ENCODE assay signal across 20 mouse cellular contexts in the genomic region with DNA sequence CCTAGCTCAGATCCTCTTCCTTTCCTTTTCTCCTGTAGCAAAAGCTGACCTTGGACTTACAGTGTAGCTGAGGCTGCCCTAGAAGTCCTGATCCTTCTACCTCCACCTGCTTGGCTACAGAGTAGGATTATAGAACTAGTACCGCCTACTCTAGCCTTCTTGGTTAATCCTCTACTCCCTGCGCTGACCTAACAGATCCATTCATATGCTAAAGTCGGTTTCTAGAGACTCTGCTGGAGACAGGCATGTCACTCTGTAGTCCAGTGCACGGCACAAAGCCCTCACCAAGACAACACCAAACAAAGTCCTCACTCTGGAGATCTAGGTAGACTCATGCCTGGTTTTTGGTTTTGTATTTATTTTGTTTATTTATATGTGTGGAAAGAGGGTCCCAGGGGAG. TPM values are rescaled to one million over a fixed set of nuclear protein-coding genes. Genes with fewer than 3 reads are reported as not detected.
A peak's percentile ranks its signal among the peaks of the same experiment; 100 is the strongest.
DNase-seq lines count a peak whose midpoint lies in the region; ATAC-seq lines count a peak whose summit lies in the region.
"Had no signal": no experiment of that assay in that cellular context is flagged by ENCODE, and none has a peak within 500 bp of the region (broad histone marks: within the 10 kb centered on the region; RNA-seq: fewer than 3 reads in every experiment).

No protein-coding gene starts in this region.

- 7% methylated on average over 4 of the region's 4 CpGs for WGBS in forebrain, embryonic 12.5 days
- WGBS in forebrain, embryonic 15.5 days = 5% methylated on average over 4 of the region's 4 CpGs
- 5% methylated on average over 4 of the region's 4 CpGs for WGBS in midbrain, embryonic 10.5 days
- 4% methylated on average over 4 of the region's 4 CpGs for WGBS in midbrain, embryonic 16.5 days
- WGBS in liver, embryonic 15.5 days (ENCODE audit: insufficient replicate concordance) = 48% methylated on average over 4 of the region's 4 CpGs

- no peak overlapping the region for H3K9ac ChIP-seq in forebrain, embryonic 12.5 days
- no peak overlapping the region for H3K9ac ChIP-seq in forebrain, embryonic 15.5 days (replicated peaks)
- no peak overlapping the region for H3K9ac ChIP-seq in midbrain, embryonic 16.5 days (ENCODE audit: low read depth, low read length)
- H3K9ac ChIP-seq in liver, embryonic 15.5 days = no peak overlapping the region
- H3K9ac ChIP-seq: heart, embryonic 12.5 days; hindbrain, embryonic 15.5 days; intestine, embryonic 15.5 days had no signal

- H3K27me3 ChIP-seq in forebrain, embryonic 12.5 days = peaks cover 12% of the 10 kb centered on the region
- H3K27me3 ChIP-seq in forebrain, embryonic 15.5 days = no peaks in the 10 kb centered on the region
- peaks cover 11% of the 10 kb centered on the region for H3K27me3 ChIP-seq in midbrain, embryonic 10.5 days (ENCODE audit: low read depth, poor library complexity, severe bottlenecking)
- H3K27me3 ChIP-seq in midbrain, embryonic 16.5 days (ENCODE audit: control insufficient read depth, insufficient read depth, low read depth, low read length) = no peaks in the 10 kb centered on the region
- H3K27me3 ChIP-seq in liver, embryonic 15.5 days = peaks cover 18% of the 10 kb centered on the region; the same call in 1 of the 2 replicates
- H3K27me3 ChIP-seq: hindbrain, embryonic 15.5 days; intestine, embryonic 15.5 days had no signal

- H3K4me3 ChIP-seq in forebrain, embryonic 12.5 days (replicated peaks) = no peak overlapping the region
- H3K4me3 ChIP-seq in forebrain, embryonic 15.5 days = no peak overlapping the region
- H3K4me3 ChIP-seq in midbrain, embryonic 10.5 days = no peak overlapping the region
- H3K4me3 ChIP-seq in midbrain, embryonic 16.5 days (ENCODE audit: low read depth, low read length) = no peak overlapping the region
- no peak overlapping the region for H3K4me3 ChIP-seq in liver, embryonic 15.5 days (replicated peaks)
- H3K4me3 ChIP-seq: heart, embryonic 12.5 days; hindbrain, embryonic 15.5 days; intestine, embryonic 15.5 days; left cerebral cortex, adult 2 months had no signal

- no peak for DNase-seq in midbrain, embryonic 10.5 days (ENCODE audit: low spot score)
- DNase-seq in R1 (ENCODE audit: low read depth, low spot score) = peak; percentile 97
- DNase-seq in adrenal gland, postnatal 10 days = no peak
- DNase-seq in urinary bladder, adult 18-20 months (ENCODE audit: low spot score in 2 of 2) = no peak

- H3K4me2 ChIP-seq in forebrain, embryonic 12.5 days = no peak overlapping the region
- no peak overlapping the region for H3K4me2 ChIP-seq in forebrain, embryonic 15.5 days (replicated peaks)
- H3K4me2 ChIP-seq in midbrain, embryonic 16.5 days (ENCODE audit: low read length) = no peak overlapping the region
- no peak overlapping the region for H3K4me2 ChIP-seq in liver, embryonic 15.5 days
- H3K4me2 ChIP-seq: heart, embryonic 12.5 days; hindbrain, embryonic 15.5 days; intestine, embryonic 15.5 days had no signal

- H3K9me3 ChIP-seq in forebrain, embryonic 12.5 days = no peaks in the 10 kb centered on the region
- no peaks in the 10 kb centered on the region for H3K9me3 ChIP-seq in forebrain, embryonic 15.5 days
- H3K9me3 ChIP-seq in midbrain, embryonic 10.5 days (replicated peaks) = no peaks in the 10 kb centered on the region
- H3K9me3 ChIP-seq in midbrain, embryonic 16.5 days (replicated peaks; ENCODE audit: control insufficient read depth, low read length, poor library complexity, severe bottlenecking) = no peaks in the 10 kb centered on the region
- no peaks in the 10 kb centered on the region for H3K9me3 ChIP-seq in liver, embryonic 15.5 days (replicated peaks)
- H3K9me3 ChIP-seq: heart, embryonic 12.5 days; hindbrain, embryonic 15.5 days; intestine, embryonic 15.5 days had no signal

- no peak overlapping the region for H3K27ac ChIP-seq in forebrain, embryonic 12.5 days
- no peak overlapping the region for H3K27ac ChIP-seq in forebrain, embryonic 15.5 days (replicated peaks)
- peak overlapping the region; percentile 33 for H3K27ac ChIP-seq in midbrain, embryonic 10.5 days (replicated peaks)
- H3K27ac ChIP-seq in midbrain, embryonic 16.5 days (ENCODE audit: low read length) = no peak overlapping the region
- peak overlapping the region; percentile 42; the same call in 1 of the 2 replicates for H3K27ac ChIP-seq in liver, embryonic 15.5 days (replicated peaks)
- H3K27ac ChIP-seq: hindbrain, embryonic 15.5 days; intestine, embryonic 15.5 days; left cerebral cortex, adult 2 months; stomach, postnatal 0 days had no signal

- 0 out of 2 replicates have a peak, but pooled peaks have one; percentile 1 for ATAC-seq in forebrain, embryonic 12.5 days (ENCODE audit: low FRiP score)
- ATAC-seq in forebrain, embryonic 15.5 days (replicated peaks) = no peak
- no peak for ATAC-seq in midbrain, embryonic 16.5 days
- ATAC-seq in liver, embryonic 15.5 days (ENCODE audit: insufficient read depth) = no peak
- ATAC-seq: intestine, embryonic 15.5 days had no signal

- H3K4me1 ChIP-seq in forebrain, embryonic 12.5 days = peaks cover 48% of the 10 kb centered on the region
- peaks cover 21% of the 10 kb centered on the region for H3K4me1 ChIP-seq in forebrain, embryonic 15.5 days
- peaks cover 44% of the 10 kb centered on the region for H3K4me1 ChIP-seq in midbrain, embryonic 10.5 days
- peaks cover 11% of the 10 kb centered on the region for H3K4me1 ChIP-seq in midbrain, embryonic 16.5 days (ENCODE audit: control insufficient read depth, insufficient read depth, low read length)
- H3K4me1 ChIP-seq in liver, embryonic 15.5 days (replicated peaks) = peaks cover 26% of the 10 kb centered on the region

- H3K36me3 ChIP-seq in forebrain, embryonic 12.5 days (replicated peaks) = no peaks in the 10 kb centered on the region
- no peaks in the 10 kb centered on the region for H3K36me3 ChIP-seq in forebrain, embryonic 15.5 days
- H3K36me3 ChIP-seq in midbrain, embryonic 10.5 days = no peaks in the 10 kb centered on the region
- H3K36me3 ChIP-seq in midbrain, embryonic 16.5 days (ENCODE audit: control insufficient read depth, insufficient read depth, low read length) = no peaks in the 10 kb centered on the region
- no peaks in the 10 kb centered on the region for H3K36me3 ChIP-seq in liver, embryonic 15.5 days (replicated peaks)
- H3K36me3 ChIP-seq: heart, embryonic 12.5 days; hindbrain, embryonic 15.5 days; intestine, embryonic 15.5 days had no signal

RNA-seq across cellular contexts. Expression of gene Gdf5, which starts 1.3 kb away (rescaled TPM):
- polyA plus RNA-seq in forebrain, embryonic 12.5 days (2016; fragmentation: Nextera tagmentation; extraction: Ambion mirVana) = 2.1 and 2.9 TPM in 2 replicates
- 2.4 and 4.3 TPM in 2 replicates for polyA plus RNA-seq in forebrain, embryonic 15.5 days (2015; fragmentation: Nextera tagmentation; extraction: Ambion mirVana)
- 0.07 TPM in 2 replicates for polyA plus RNA-seq in midbrain, embryonic 10.5 days (2016; fragmentation: Nextera tagmentation; extraction: Ambion mirVana)
- 0.95 and 1.8 TPM in 2 replicates for polyA plus RNA-seq in midbrain, embryonic 16.5 days (2015; fragmentation: Nextera tagmentation; extraction: Ambion mirVana)
- not detected in 2 replicates for polyA plus RNA-seq in liver, embryonic 15.5 days (2015; fragmentation: Nextera tagmentation; extraction: Ambion mirVana)
- total RNA-seq in adrenal gland, postnatal 10 days (2021) = 1 to 10 TPM; 1.6 to 3.5 TPM
- total RNA-seq: heart, postnatal 14 days had no signal

RNA-seq across cellular contexts. Expression of gene Gm15557, which starts 6.0 kb away (rescaled TPM):
- polyA plus RNA-seq in forebrain, embryonic 12.5 days (2016; fragmentation: Nextera tagmentation; extraction: Ambion mirVana) = not detected in 2 replicates
- polyA plus RNA-seq in forebrain, embryonic 15.5 days (2015; fragmentation: Nextera tagmentation; extraction: Ambion mirVana) = not detected in 2 replicates
- polyA plus RNA-seq in midbrain, embryonic 10.5 days (2016; fragmentation: Nextera tagmentation; extraction: Ambion mirVana) = 0.10 TPM in 1 of 2 replicates, not detected in the other
- polyA plus RNA-seq in midbrain, embryonic 16.5 days (2015; fragmentation: Nextera tagmentation; extraction: Ambion mirVana) = not detected in 2 replicates
- polyA plus RNA-seq in liver, embryonic 15.5 days (2015; fragmentation: Nextera tagmentation; extraction: Ambion mirVana) = not detected in 2 replicates
- total RNA-seq in adrenal gland, postnatal 10 days (2021) = not detected
- total RNA-seq: adrenal gland, postnatal 25 days; gastrocnemius, adult 8-10 months; heart, postnatal 14 days; left cerebral cortex, adult 2 months; left cerebral cortex, postnatal 4 days had no signal
- polyA plus RNA-seq: frontal cortex, adult 2 months; heart, embryonic 12.5 days; hindbrain, embryonic 15.5 days; intestine, embryonic 15.5 days; lung, adult 2 months; neural tube, embryonic 11.5 days; stomach, postnatal 0 days had no signal

RNA-seq across cellular contexts. Expression of gene Cep250, which starts 9.8 kb away (rescaled TPM):
- polyA plus RNA-seq in forebrain, embryonic 12.5 days (2016; fragmentation: Nextera tagmentation; extraction: Ambion mirVana) = 28.9 and 30.5 TPM in 2 replicates
- 18.9 and 19.2 TPM in 2 replicates for polyA plus RNA-seq in forebrain, embryonic 15.5 days (2015; fragmentation: Nextera tagmentation; extraction: Ambion mirVana)
- polyA plus RNA-seq in midbrain, embryonic 10.5 days (2016; fragmentation: Nextera tagmentation; extraction: Ambion mirVana) = 24.1 and 24.3 TPM in 2 replicates
- 13.3 and 13.7 TPM in 2 replicates for polyA plus RNA-seq in midbrain, embryonic 16.5 days (2015; fragmentation: Nextera tagmentation; extraction: Ambion mirVana)
- 8.2 and 9.7 TPM in 2 replicates for polyA plus RNA-seq in liver, embryonic 15.5 days (2015; fragmentation: Nextera tagmentation; extraction: Ambion mirVana)
- total RNA-seq in adrenal gland, postnatal 10 days (2021) = 10 to 100 TPM; 12.9 to 17.0 TPM

RNA-seq across cellular contexts. Expression of gene Uqcc1, which starts 16.4 kb away (rescaled TPM):
- 67.3 and 72.9 TPM in 2 replicates for polyA plus RNA-seq in forebrain, embryonic 12.5 days (2016; fragmentation: Nextera tagmentation; extraction: Ambion mirVana)
- 63.5 and 79.0 TPM in 2 replicates for polyA plus RNA-seq in forebrain, embryonic 15.5 days (2015; fragmentation: Nextera tagmentation; extraction: Ambion mirVana)
- 81.9 and 86.3 TPM in 2 replicates for polyA plus RNA-seq in midbrain, embryonic 10.5 days (2016; fragmentation: Nextera tagmentation; extraction: Ambion mirVana)
- polyA plus RNA-seq in midbrain, embryonic 16.5 days (2015; fragmentation: Nextera tagmentation; extraction: Ambion mirVana) = 63.3 and 66.8 TPM in 2 replicates
- polyA plus RNA-seq in liver, embryonic 15.5 days (2015; fragmentation: Nextera tagmentation; extraction: Ambion mirVana) = 32.1 and 33.5 TPM in 2 replicates
- 100 to 1,000 TPM; 126 to 179 TPM for total RNA-seq in adrenal gland, postnatal 10 days (2021)

Comparison
In these comparisons a context has a peak if more than half of its experiments do, and no peak if none do; other contexts are left out.
1. H3K27ac ChIP-seq: peak in midbrain, embryonic 10.5 days (single experiment) and liver, embryonic 15.5 days (single experiment); none in forebrain, embryonic 12.5 days (single experiment), forebrain, embryonic 15.5 days (single experiment) and midbrain, embryonic 16.5 days (single experiment).